Mouse (Mus musculus): ENCODE results near the gene Nkpd1. TPM values are rescaled to one million over a fixed set of nuclear protein-coding genes. Genes with fewer than 3 reads are reported as not detected.
A peak's percentile ranks its signal among the peaks of the same experiment; 100 is the strongest.

Gene Nkpd1
- total RNA-seq, 2 experiments from 2014 or later: 0.17 to 0.28 TPM

DNA sequence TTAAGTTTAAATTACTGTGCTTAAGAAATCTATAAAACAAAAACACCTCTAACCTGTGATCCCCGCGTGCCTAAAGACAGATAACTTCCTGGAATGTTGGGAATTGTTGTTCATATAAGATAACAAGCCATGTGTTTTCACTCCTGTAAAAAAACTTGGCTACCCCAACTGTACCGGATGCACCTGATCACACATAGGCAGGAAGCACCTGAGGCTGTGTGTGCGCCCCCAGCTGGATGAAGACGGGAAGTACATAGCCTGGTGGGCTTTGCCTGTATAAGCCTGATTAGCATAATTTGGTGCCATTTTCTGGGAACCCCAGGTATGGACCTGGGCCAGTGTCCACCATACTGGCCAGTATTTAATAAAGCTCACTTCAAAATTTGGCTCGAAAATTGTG, 25.9 kb downstream of the Nkpd1 start:
- DNase-seq (ENCODE audit: low spot score in 2 of 2): no peak

DNA sequence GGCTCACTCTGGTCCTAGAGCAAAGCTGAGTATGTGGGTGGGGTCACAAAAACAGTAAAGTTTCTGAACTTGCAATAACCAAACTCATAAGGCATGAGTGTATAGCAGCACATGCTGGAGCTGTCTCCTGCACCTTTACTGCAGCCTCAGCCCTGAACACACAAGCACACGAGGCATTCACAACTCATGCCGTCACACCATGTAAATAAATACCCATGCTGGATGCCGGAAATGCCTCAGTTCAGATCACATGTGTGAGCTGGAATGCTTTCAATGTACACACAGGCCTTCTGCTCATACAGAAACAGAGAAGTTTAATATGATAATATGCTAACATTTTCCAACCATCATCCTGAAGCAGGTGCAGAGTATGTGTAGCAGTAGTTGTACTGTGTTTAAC, 28.4 kb downstream of the Nkpd1 start:
- no peak for DNase-seq (ENCODE audit: low spot score in 2 of 2)

DNA sequence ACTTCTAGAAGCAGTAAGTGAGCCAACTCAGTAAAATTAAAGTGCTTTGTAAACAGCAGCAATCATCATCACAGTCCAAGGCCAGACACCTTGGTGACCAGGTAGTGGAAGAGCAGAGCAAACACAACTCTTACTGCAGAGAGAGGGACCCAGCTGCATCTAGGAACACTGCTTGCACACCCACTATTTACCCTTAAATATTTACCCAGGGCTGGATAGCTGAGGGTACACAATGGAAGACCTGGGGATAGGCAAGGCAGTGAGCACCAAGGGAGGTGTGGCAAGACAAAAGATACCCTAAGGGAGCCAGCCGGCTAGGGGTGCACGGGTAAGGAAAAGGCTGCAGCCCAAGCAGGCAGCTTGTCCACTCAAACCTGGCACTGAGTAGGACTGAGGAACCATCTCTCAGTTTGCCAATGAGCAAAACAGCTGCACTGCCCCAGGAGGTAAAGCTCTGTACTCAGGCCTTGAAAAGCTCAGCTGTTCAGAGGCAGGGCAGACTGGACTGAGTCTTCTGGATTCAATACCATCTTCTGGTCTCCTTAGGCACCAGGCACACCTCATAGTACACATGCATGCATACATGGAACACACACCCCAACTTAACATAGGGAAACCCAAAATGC, 29.8 kb downstream of the Nkpd1 start:
- no peak for DNase-seq (ENCODE audit: low spot score in 2 of 2)

GRCm38 (mm10) chr7:19549394-19549793, 31.8 kb downstream of the Nkpd1 start:
- no peak for DNase-seq (ENCODE audit: low spot score in 2 of 2)

GRCm38 (mm10) chr7:19551634-19552033, 34.0 kb downstream of the Nkpd1 start:
- no peak for DNase-seq (ENCODE audit: low spot score in 2 of 2)

DNA sequence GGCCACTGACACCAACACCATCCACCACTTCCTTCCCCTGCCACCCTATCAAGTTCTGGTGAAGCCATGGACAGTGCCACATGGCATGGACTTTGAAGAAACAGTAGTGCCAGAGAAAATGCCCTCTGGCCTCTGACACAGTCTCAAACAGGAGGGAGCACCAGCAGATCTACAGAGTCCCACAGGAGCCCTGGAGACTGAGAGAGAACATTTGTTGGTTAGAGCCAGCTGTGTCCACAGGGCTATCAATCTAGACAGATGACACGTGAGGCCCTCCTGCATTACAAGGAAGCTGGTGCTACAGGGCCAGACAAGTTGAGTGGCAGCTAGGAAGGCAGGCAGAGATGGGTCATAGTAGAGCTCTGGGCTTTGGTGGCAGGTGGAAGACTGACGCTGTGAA, 34.8 kb downstream of the Nkpd1 start:
- DNase-seq (ENCODE audit: low spot score in 2 of 2): no peak

DNA sequence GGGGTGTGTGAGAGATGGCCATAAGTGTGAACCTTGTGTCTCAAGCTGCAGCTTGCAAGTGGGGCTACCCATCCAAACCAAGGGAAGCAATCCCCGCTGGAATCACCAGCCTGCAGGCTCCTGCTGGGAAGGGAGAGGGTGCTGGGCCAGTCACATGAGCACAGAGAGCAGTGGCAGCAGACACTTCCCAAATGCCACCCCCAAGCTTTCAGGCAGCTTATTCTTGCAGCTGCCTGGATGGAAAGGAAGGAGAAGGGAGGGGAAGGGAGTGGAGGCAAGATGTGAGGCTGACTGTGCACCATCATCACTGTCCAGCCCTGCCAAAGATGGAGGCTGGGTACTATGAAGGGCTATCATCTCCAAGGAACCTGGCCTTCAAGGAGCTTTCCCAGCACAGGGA, 36.5 kb downstream of the Nkpd1 start:
- no peak for DNase-seq (ENCODE audit: low spot score in 2 of 2)

- DNase-seq (ENCODE audit: low spot score in 2 of 2): no peak
Observed at GRCm38 (mm10) chr7:19557086-19557485, 39.4 kb downstream of the Nkpd1 start.

DNA sequence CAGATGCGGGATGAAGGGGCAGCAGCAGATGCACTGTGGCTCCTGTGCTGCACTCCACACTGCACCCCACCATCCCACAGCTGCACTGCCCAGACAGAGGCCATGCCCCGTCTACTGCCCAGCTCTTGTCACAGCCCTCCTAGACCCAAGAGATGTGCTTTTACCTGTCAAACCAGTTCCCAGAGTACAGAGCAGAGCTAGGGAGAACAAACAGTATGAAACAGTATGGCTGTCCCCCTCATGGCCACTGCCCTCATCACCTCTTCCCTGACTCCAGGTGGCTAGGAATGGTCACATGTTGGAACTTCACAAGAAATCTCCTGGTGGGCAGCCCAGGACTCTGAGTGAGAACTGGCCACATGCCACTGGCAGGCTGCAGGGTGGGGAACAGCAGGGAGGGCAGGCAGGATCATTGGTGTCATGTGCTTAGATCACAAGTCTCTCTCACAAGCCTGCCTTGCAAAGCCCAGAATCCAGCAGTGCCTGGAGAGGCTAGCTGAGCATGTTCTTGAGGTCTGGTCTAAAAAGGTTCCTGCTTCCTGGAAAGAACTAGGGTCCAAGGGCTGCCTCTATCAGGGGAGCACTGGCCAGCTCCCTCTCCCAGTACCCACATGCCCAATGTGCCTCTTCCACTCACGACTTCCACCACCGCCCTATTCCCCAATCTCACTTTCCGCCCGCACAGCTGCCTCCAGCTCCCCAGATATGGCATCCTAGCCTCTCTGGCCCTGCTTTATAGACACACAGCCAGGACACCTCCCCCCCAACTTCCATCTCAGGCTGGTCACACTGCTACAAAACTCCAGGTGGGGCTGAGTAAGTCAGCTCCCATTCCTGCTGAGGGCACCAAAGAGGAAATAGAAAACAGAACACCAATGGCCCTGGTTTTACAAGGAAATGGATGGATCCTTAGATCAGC, 40.6 kb downstream of the Nkpd1 start:
- DNase-seq (ENCODE audit: low spot score in 2 of 2): no peak

GRCm38 (mm10) chr7:19558965-19559364, 41.3 kb downstream of the Nkpd1 start:
- DNase-seq (ENCODE audit: low spot score in 2 of 2): no peak

- no peak for DNase-seq (ENCODE audit: low spot score in 2 of 2)
Observed at GRCm38 (mm10) chr7:19560491-19561260, 43.0 kb downstream of the Nkpd1 start.

DNA sequence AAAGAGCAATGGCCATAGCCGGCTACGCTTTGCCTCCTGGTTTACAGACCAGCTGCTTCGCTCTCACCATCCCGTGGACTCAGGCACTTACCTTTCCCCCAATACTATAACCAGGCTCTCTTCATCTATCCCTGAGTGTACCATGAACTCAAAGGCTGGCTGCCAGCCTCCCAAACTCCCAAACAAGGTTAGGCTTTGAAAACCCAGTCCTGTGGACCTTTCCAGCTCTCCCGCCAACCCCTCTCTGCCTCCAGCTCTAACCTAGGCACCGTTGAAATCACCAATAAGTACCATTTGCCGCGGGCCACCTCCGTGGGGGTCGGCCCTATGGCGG, 43.8 kb downstream of the Nkpd1 start:
- no peak for DNase-seq (ENCODE audit: low spot score in 2 of 2)

DNA sequence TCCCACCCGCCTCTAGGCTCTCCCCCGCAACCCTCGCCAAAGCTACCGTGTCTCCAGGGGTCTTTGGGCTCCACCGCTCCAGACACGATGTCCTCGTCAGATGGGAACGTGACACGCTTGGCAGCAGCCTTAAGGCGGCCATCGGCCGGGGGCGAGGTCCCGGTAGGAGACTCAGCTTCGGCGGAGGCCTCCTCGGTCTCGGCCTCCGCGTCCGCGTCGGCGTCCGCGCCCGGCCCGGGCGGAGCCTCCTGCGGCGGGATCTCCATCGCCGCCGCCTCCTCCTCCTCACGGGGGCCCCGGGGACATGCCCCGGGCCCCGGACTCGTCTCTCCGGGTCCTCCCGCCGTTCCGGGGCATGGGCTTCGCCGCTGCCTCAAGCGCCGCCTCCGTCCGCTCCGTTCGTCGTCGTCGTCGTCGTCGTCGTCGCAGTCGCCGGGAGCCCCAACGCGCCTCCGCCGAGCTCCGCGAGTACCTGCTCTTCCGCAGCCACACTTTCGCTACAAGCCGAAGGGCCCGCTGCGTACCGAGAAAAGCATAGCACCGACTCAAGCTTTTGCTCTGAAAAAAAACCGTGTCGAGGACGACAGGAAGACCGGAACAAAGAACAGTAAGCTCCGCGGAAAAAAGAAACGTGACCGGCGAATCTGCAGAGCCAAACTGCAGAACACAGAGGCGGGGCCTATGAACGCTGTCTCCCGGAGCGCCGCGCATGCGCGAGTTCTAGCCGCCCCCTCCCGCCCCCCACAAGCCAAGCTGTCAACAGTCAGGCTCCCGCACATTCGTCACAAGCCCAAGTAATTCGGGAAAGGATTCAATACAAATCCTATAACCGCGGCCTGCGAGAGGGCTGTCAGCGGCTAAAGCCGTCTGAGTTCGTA, 44.4 kb downstream of the Nkpd1 start:
- DNase-seq (ENCODE audit: low spot score in 2 of 2): peak; percentile 85

DNA sequence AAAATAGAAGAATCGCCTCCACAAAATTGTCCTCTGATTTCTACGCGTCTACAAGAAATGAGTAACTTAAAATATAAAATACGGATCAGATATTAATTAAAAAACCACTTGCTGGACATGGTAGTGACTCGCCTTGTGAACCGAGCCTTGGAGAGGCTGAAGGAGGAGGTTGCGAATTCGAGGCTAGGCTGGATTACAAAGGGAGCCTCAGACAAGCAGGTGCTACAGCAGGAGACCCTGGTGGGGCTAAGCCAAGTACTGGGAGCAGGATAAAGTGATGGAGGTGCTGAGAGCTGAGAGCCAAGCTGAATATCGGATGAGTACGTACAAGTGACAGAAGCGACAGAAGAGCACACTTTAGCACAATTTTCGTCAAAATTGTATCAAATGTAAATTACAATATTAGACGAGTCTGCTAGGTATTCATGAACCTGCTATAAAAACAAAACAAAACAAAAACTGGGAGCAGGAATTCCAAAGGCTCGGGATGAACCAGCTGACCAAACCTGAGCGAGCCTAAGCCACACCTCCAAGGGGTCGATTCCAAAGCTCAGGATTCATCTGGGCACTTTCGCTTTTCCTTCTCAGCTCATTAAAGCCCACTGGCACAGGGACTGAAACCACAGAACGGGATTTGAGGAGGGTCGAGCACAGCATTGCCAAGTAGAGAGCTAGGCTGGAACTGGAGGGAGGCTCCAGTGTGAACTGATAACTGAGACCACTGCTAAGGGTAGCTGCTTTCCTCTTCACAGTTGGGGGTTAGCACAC, 45.2 kb downstream of the Nkpd1 start, which contains the start of gene Ppp1r37:
TSS of gene Ppp1r37 (minus strand) at position 434 of the 768 bp plus-strand sequence.
- DNase-seq (ENCODE audit: low spot score in 2 of 2): no peak

DNA sequence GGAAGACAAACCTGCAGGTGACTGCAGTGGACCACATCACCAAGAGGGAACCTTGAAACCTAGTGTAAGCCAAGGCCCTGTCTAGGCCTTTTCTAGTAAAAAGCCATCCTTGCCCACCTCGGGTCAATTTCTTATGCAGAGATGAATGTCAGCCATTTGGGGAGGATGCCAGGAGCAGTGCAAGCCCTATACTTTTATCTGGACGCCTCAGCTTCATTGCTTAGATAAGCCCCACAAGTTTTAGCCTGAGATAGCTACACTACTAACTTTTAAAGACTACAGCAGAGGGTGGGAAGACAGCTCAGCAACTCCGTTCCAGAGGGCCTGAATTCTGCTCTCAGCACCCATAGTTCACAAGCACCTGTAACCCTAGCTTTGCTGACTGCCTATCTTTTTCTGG, 46.2 kb downstream of the Nkpd1 start:
- no peak for DNase-seq (ENCODE audit: low spot score in 2 of 2)

DNA sequence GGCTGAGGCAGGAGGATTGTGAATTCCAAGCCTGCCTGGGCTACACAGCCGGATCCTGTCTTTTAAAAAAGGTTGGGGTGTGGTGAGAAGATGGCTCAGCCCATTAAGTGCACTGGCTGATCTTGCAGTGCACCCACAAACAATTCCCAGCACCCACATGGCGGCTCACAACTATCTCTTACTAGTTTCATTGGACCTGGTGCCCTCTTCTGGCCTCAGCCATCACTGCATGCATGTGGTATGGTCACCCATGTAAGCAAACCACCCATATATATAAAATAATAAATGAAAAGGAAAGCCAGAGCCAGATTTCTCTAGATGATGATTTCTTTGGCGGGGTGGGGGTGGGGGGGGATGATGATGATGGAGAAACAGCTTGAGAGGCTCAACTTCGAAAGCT, 46.8 kb downstream of the Nkpd1 start:
- DNase-seq (ENCODE audit: low spot score in 2 of 2): no peak

DNA sequence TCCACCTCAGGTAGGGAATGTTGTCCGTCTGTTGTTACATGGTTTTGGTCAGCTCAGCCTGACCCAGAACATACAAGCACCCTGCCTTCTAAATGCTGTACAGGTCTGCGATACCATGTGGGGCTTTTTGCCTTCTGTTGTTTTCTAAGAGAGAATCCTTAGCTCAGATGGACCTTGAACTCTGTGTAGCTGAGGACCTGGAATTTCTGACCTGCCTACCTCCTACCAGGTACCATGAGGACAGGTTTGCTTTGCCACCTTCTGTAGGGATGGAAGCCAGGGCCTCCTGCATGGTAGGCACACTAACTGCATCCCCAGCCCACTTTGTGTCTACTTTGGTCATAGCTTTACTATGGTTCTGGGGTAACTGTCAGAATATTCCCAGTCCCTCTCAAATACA, 48.2 kb downstream of the Nkpd1 start:
- DNase-seq (ENCODE audit: low spot score in 2 of 2): no peak

- DNase-seq (ENCODE audit: low spot score in 2 of 2): no peak
Observed at GRCm38 (mm10) chr7:19567426-19567825, 49.8 kb downstream of the Nkpd1 start.

- no peak for DNase-seq (ENCODE audit: low spot score in 2 of 2)
Observed at GRCm38 (mm10) chr7:19569647-19570046, 52.0 kb downstream of the Nkpd1 start.
